Mouse (Mus musculus) Muller cell, postnatal 12 days (primary cell): ENCODE results near the gene C2cd5.

Experiments
- DNase-seq: peaks from one replicate; pipeline ENCODE4 v3.0.0-alpha.2; 2015; ENCODE audit errors: inconsistent ontology term

Gene C2cd5

GRCm38 (mm10) chr6:143073476-143073875 is 26.5 kb downstream of the C2cd5 start:
- DNase-seq = no peak

GRCm38 (mm10) chr6:143072412-143073014 is 27.4 kb downstream of the C2cd5 start:
- DNase-seq = no peak

GRCm38 (mm10) chr6:143070736-143071135 is 29.2 kb downstream of the C2cd5 start:
- DNase-seq = no peak

- DNase-seq = no peak
Measured at GRCm38 (mm10) chr6:143070019-143070418, 29.9 kb downstream of the C2cd5 start.

GRCm38 (mm10) chr6:143069606-143070005 is 30.3 kb downstream of the C2cd5 start:
- DNase-seq = no peak

- DNase-seq = no peak
Measured at GRCm38 (mm10) chr6:143068181-143068915, 31.6 kb downstream of the C2cd5 start.

GRCm38 (mm10) chr6:143067654-143068053 is 32.3 kb downstream of the C2cd5 start:
- DNase-seq = no peak

- DNase-seq = no peak
Measured at GRCm38 (mm10) chr6:143066859-143067258, 33.1 kb downstream of the C2cd5 start.

- DNase-seq = no peak
Measured at GRCm38 (mm10) chr6:143064047-143064446, 35.9 kb downstream of the C2cd5 start.

GRCm38 (mm10) chr6:143057601-143058000 is 42.3 kb downstream of the C2cd5 start:
- no peak for DNase-seq

GRCm38 (mm10) chr6:143051566-143051965 is 48.4 kb downstream of the C2cd5 start:
- DNase-seq = no peak

GRCm38 (mm10) chr6:143049791-143050555 is 50.0 kb downstream of the C2cd5 start:
- no peak for DNase-seq

GRCm38 (mm10) chr6:143049117-143049516 is 50.8 kb downstream of the C2cd5 start:
- DNase-seq = no peak

- no peak for DNase-seq
Measured at GRCm38 (mm10) chr6:143047538-143048258, 52.2 kb downstream of the C2cd5 start.

- DNase-seq = no peak
Measured at GRCm38 (mm10) chr6:143041578-143041977, 58.4 kb downstream of the C2cd5 start.

GRCm38 (mm10) chr6:143035261-143035660 is 64.7 kb downstream of the C2cd5 start:
- no peak for DNase-seq

- no peak for DNase-seq
Measured at GRCm38 (mm10) chr6:143034503-143034902, 65.4 kb downstream of the C2cd5 start.

- DNase-seq = no peak
Measured at GRCm38 (mm10) chr6:143030521-143030920, 69.4 kb downstream of the C2cd5 start.

- DNase-seq = no peak
Measured at GRCm38 (mm10) chr6:143027896-143028295, 72.0 kb downstream of the C2cd5 start.

GRCm38 (mm10) chr6:143027402-143027801 is 72.5 kb downstream of the C2cd5 start:
- no peak for DNase-seq

- no peak for DNase-seq
Measured at GRCm38 (mm10) chr6:143023691-143024090, 76.2 kb downstream of the C2cd5 start.

- DNase-seq = no peak
Measured at GRCm38 (mm10) chr6:143021756-143022155, 78.2 kb downstream of the C2cd5 start.
